Mouse (Mus musculus) lung, embryonic 15.5 days (tissue): ENCODE data around the gene Enah. TPM values are rescaled to one million over a fixed set of nuclear protein-coding genes. Genes with fewer than 3 reads are reported as not detected.

Experiments used
- ATAC-seq: fragments of 200-750 bp; cut with Nextera tagmentation; 2 replicates; pipeline ENCODE4 v1.8.0; 2017; ENCODE audit warnings: moderate number of reproducible peaks, borderline replicate concordance; ENCODE audit not compliant: low FRiP score, low TSS enrichment; ENCODE audit errors: extremely low read depth
- H3K27ac ChIP-seq: fragments of 300-500 bp; sonication (generic); 2 replicates; pipeline ENCODE4 v1.5.1; 2015; ENCODE audit warnings: moderate library complexity, mild to moderate bottlenecking, inconsistent platforms
- H3K27me3 ChIP-seq: fragments of 300-500 bp; sonication (generic); 2 replicates; pipeline ENCODE4 v1.6.1; 2015; ENCODE audit warnings: inconsistent platforms
- H3K36me3 ChIP-seq: fragments of 300-500 bp; sonication (generic); 2 replicates; pipeline ENCODE4 v1.6.1; 2015; ENCODE audit warnings: inconsistent platforms
- H3K4me1 ChIP-seq: fragments of 300-500 bp; sonication (generic); 2 replicates; pipeline ENCODE4 v1.6.1; 2015; ENCODE audit warnings: inconsistent platforms
- H3K4me2 ChIP-seq: fragments of 300-500 bp; sonication (generic); 2 replicates; pipeline ENCODE4 v1.6.1; 2015; ENCODE audit warnings: inconsistent platforms, mild to moderate bottlenecking, moderate library complexity
- H3K4me3 ChIP-seq: fragments of 300-500 bp; sonication (generic); 2 replicates; pipeline ENCODE4 v1.5.1; 2015; ENCODE audit warnings: mild to moderate bottlenecking, inconsistent platforms
- H3K9ac ChIP-seq: fragments of 300-500 bp; sonication (generic); 2 replicates; pipeline ENCODE4 v1.6.1; 2015; ENCODE audit warnings: inconsistent platforms
- H3K9me3 ChIP-seq: fragments of 300-500 bp; sonication (generic); 2 replicates; pipeline ENCODE4 v1.6.1; 2016; ENCODE audit warnings: inconsistent platforms
- WGBS: fragments of 180-500 bp; shearing (Covaris S2); methylation state at CpG from one replicate; pipeline ENCODE4 v1.1.7; 2015; 5-methylcytosine and 5-hydroxymethylcytosine counted together
- polyA plus RNA-seq: library from polyadenylated mRNA; unstranded; fragments of >200 nt; fragmentation: Nextera tagmentation; extraction: Ambion mirVana; gene quantifications from 2 replicates; pipeline ENCODE4 v1.2.1, GENCODE M21; 2015

Gene Enah
- polyA plus RNA-seq, 1 experiment from 2014 or later, result 12.6 TPM

DNA sequence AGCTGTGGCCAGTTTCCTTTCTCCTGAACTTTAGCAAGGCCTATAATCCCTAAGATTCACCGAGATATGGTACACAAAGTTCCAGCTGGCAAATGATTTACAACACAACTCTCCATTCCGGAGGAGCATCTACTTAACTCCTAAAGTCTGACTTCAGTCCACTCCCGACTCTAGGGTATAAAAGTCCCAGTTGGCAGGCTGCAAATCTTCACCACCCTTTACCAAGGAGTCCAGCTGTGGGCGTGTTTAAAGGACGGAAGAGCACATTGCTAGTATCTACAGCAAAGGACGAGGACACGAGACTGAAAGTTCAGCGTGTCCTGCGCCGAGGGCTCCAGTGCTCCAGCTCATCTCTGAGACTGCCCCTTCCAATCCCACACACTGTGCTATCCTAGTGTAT is 122.8 kb downstream of the Enah start:
- no peak overlapping the region for H3K4me3 ChIP-seq
- H3K36me3 ChIP-seq, result no peaks in the 10 kb centered on the region
- no peak for ATAC-seq
- peaks cover 3% of the 10 kb centered on the region; the same call in 1 of the 2 replicates for H3K4me1 ChIP-seq
- no peak overlapping the region for H3K9ac ChIP-seq
- 65% methylated on average over 10 of the region's 10 CpGs for WGBS
- H3K9me3 ChIP-seq, result no peaks in the 10 kb centered on the region
- no peak overlapping the region for H3K4me2 ChIP-seq
- no peaks in the 10 kb centered on the region for H3K27me3 ChIP-seq
- no peak overlapping the region for H3K27ac ChIP-seq

DNA sequence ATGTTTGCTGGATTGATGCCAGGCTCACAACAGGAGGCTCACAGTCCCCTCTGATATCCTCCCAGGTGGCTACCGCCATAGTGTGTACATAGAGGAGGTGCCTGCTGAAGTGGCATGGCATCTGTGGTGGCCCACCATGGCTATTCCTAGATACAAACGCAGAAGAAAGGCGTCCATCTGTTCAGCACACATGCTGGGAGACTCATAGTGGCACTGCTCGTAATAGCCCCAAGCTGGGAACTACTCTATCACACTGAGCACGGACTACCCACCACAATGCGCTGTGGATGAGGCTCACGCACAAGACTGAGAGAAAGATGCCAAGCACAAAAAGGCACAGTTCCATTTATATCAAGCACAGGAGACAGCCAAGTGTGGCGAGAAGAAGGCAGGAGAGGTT is 126.1 kb downstream of the Enah start:
- no peak overlapping the region for H3K27ac ChIP-seq
- H3K27me3 ChIP-seq, result no peaks in the 10 kb centered on the region
- no peak for ATAC-seq
- no peak overlapping the region for H3K4me3 ChIP-seq
- H3K9ac ChIP-seq, result no peak overlapping the region
- no peak overlapping the region for H3K4me2 ChIP-seq
- H3K4me1 ChIP-seq, result peaks cover 3% of the 10 kb centered on the region; the same call in 1 of the 2 replicates
- H3K36me3 ChIP-seq, result no peaks in the 10 kb centered on the region
- WGBS, result 63% methylated on average over 8 of the region's 8 CpGs
- no peaks in the 10 kb centered on the region for H3K9me3 ChIP-seq

DNA sequence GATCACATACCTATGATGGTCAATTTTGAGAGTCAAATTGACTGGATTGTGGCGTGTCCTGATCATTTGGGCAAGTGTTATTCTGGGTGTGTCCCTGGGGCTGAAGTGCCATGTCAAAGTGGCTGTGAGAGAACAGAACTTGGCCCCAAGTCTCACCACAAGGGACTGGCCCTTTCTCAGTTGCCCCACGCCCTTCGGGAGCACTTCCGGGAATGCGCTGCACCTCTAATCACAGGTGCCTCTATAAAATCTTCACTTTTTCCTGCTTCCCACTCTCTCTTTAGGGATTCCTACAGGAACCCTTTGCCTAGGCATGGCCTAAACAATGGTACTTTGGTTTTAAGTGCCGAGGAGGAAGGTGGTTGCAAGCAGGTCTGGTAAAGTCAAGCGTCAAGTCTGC is 130.1 kb downstream of the Enah start:
- peaks cover 3% of the 10 kb centered on the region; the same call in 1 of the 2 replicates for H3K4me1 ChIP-seq
- H3K27me3 ChIP-seq, result no peaks in the 10 kb centered on the region
- 82% methylated on average over 7 of the region's 7 CpGs for WGBS
- ATAC-seq, result no peak
- no peaks in the 10 kb centered on the region for H3K36me3 ChIP-seq
- no peaks in the 10 kb centered on the region for H3K9me3 ChIP-seq
- H3K9ac ChIP-seq, result no peak overlapping the region
- no peak overlapping the region for H3K4me2 ChIP-seq
- H3K4me3 ChIP-seq, result no peak overlapping the region
- no peak overlapping the region for H3K27ac ChIP-seq

DNA sequence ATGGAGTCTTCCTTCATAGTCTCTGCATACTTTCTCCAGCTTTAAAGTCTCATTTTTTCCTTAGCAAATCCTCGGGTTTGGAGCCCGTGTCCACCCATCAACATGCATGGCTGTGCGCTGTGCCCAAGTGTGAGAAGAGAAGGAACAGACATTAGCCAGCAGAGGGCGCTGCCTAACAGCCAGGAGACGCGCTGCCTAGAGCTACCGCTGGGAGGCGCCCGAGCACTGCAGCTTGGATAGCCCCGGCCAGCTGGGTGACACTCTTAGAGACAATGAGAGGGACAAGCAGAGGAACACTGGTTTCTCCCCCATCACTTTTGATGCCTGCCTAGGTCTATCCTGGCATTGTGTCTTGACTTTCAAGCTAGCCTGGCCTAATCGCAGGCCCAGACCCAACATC is 131.0 kb downstream of the Enah start:
- peak overlapping the region; percentile 26; the same call in 1 of the 2 replicates for H3K4me2 ChIP-seq

DNA sequence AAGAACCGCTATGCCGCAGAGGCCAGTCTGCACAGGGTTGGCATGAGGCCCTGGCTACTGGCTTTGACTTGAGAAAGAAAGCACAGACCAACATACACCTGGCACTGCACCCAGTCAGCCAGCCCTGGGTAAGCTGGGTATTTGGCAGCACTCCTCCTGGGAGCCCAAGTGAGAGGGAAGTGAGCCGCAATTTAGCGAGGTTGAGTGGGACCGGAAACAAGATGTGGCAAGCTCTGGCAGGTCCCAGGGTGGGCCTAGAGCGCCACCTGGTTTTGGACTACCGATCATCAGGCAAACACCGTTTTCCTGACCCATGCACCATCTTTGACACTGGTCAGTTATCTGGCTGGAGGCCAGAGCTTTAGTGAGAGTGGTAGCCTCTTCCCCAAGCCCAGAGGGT is 138.3 kb downstream of the Enah start:
- no peaks in the 10 kb centered on the region for H3K27me3 ChIP-seq
- H3K9me3 ChIP-seq, result no peaks in the 10 kb centered on the region
- peak overlapping the region; percentile 28; the same call in 1 of the 2 replicates for H3K4me2 ChIP-seq
- H3K4me3 ChIP-seq, result no peak overlapping the region
- peaks cover 11% of the 10 kb centered on the region for H3K4me1 ChIP-seq
- no peak overlapping the region for H3K27ac ChIP-seq
- no peaks in the 10 kb centered on the region for H3K36me3 ChIP-seq
- H3K9ac ChIP-seq, result 0 out of 2 replicates have a peak overlapping the region, but pooled peaks have one; percentile 2
- ATAC-seq, result peak; percentile 56; the same call in 1 of the 2 replicates
- WGBS, result 24% methylated on average over 8 of the region's 8 CpGs

More for the DNA sequence above, 131.0 kb downstream of the Enah start:
- no peaks in the 10 kb centered on the region for H3K36me3 ChIP-seq
- H3K9me3 ChIP-seq, result no peaks in the 10 kb centered on the region
- no peak overlapping the region for H3K4me3 ChIP-seq
- ATAC-seq, result peak; percentile 66; the same call in 1 of the 2 replicates
- no peak overlapping the region for H3K9ac ChIP-seq
- no peak overlapping the region for H3K27ac ChIP-seq
- H3K4me1 ChIP-seq, result peaks cover 3% of the 10 kb centered on the region; the same call in 1 of the 2 replicates
- 1% methylated on average over 11 of the region's 11 CpGs for WGBS
- H3K27me3 ChIP-seq, result no peaks in the 10 kb centered on the region

DNA sequence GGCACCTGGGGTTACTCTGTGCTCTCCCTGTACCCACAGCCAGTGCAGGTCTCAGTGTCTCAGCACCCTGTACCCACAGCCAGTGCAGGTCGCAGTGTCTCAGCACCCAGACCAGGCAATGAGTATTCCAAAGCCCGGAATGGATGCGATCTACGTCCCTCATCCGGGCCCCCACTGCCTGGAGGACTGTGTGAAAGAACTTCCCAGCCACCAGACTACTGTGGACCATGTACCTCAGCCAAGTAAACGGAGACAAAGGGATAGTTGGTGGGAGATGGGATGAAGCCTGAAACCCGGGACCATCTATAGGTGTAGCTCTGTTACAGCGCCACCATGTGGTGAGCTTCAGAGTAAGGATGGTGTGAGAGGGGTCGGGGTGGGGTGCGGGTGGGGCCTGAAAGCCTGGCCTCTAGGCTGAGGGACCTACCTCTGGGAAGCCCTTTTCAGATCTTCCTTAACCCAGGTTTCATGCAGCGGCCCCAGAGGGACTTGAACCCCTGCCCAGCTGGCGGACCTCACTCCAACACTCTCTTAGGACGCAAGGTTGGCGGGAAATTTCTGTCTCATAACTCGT is 139.0 kb downstream of the Enah start:
- Histone ChIP-seq H3K4me2 (peak overlapping the region; percentile 28; the same call in 1 of the 2 replicates), H3K9ac (0 out of 2 replicates have a peak overlapping the region, but pooled peaks have one; percentile 2), H3K4me1 (peaks cover 11% of the 10 kb centered on the region), H3K27me3 (no peaks in the 10 kb centered on the region), H3K4me3 (no peak overlapping the region), H3K27ac (no peak overlapping the region), H3K36me3 (no peaks in the 10 kb centered on the region), H3K9me3 (no peaks in the 10 kb centered on the region)
- ATAC-seq, result peak; percentile 47; the same call in 1 of the 2 replicates
- WGBS, result 48% methylated on average over 15 of the region's 15 CpGs

DNA sequence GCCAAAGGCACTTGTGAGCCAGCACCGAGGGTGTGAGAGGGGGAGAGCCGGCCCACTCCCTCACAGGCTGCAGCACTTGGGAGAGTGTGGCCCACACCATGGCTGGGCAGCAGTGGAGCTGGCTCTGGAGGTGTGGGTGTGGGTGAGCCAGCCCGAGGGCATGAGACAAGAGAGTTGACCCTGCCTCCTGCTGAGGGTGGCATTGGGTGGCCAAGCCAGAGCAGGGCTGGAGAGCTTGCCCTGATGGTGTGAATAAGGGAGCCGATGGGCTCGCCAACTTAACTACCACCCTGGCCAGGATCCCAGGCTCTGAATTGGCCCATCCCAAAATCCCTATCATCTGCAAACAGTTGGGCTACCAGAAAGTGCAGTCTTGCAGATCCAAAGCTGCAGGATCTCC is 141.4 kb downstream of the Enah start:
- Histone ChIP-seq H3K27ac (no peak overlapping the region), H3K9ac (no peak overlapping the region), H3K4me1 (peaks cover 11% of the 10 kb centered on the region), H3K27me3 (no peaks in the 10 kb centered on the region), H3K36me3 (no peaks in the 10 kb centered on the region), H3K4me3 (no peak overlapping the region), H3K4me2 (no peak overlapping the region), H3K9me3 (no peaks in the 10 kb centered on the region)
- 67% methylated on average over 5 of the region's 5 CpGs for WGBS
- no peak for ATAC-seq

DNA sequence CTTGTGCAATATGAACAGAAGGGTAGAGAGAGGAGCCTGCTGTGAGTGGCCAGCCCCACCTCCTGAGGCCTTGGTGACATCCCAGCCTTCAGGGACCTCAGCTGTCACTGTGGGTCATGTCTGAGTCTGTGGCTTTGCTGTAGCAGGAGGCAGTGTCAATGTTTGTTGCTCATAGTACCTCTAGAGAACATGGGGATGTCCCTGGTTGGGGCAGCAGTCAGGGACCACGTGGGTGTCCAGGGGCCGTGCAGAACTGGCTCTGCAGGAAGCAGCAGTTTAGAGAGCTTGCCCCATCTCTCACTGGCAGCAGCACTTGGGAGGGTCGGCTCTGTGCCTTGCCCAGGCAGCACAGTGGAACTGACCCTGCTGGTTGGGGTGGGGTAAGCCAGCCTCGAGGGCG is 142.7 kb downstream of the Enah start:
- Histone ChIP-seq H3K27me3 (no peaks in the 10 kb centered on the region), H3K4me1 (peaks cover 11% of the 10 kb centered on the region), H3K9ac (no peak overlapping the region), H3K4me3 (no peak overlapping the region), H3K4me2 (no peak overlapping the region), H3K27ac (no peak overlapping the region), H3K36me3 (no peaks in the 10 kb centered on the region), H3K9me3 (no peaks in the 10 kb centered on the region)
- ATAC-seq, result no peak
- WGBS, result 32% methylated on average over 5 of the region's 5 CpGs

DNA sequence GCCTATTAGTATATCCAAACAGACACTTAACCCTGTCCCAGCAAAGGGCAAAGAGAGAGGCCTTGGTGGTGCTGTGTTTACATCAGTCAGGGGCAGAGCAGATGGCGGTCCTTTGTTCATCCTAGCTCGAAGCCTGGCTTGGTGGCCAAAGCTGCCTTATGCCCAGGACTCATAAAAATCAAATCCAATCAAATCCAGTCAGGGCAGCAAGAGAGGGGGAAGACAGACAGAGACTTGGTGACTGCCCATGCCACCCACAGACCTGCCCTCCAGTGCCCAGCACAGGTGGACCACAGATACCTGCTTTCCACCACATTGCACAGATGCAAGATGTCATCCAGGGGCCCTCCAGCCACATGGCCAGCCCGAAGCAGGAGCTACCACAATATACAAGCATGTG is 143.1 kb downstream of the Enah start:
- no peak for ATAC-seq
- no peaks in the 10 kb centered on the region for H3K27me3 ChIP-seq

DNA sequence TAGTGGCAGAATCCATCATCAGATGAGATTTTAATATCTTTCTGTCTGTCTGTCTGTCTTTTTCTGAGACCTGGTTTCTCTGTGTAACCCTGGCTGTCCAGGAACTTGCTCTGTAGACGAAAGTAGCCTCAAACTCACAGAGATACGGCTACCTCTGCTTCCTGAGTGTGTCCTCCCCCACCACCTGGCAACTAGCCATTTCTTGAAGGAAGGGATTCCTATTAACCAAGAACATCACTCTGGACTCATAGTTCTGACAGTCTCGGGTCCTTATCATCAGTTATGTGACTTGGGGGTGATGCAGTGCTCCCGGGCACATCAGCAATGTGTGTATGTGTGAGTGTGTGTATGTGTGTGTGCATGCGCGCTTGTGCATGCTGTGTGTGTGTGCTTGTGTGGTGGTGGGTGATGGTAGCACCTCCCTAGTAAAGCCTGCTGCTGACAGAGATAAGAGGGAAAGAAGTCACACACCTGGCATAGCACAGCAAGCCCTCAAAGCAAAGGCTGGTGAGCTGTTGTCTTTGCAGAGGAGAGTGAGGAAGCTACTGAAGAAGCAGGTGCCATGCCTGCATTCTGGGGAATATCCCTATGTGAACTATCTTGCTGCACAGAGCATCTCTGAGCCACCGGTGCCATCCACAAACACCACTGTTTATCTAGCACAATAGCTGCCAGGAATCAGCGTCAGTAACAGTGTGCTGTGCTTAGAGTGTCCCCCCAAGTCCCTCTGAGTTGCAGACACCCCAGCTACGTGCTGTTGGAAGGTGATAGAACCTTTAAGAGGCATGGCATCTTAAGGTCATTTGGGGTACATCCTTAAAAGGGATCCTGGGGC is 146.5 kb downstream of the Enah start:
- Histone ChIP-seq H3K27me3 (no peaks in the 10 kb centered on the region), H3K9me3 (no peaks in the 10 kb centered on the region), H3K4me2 (no peak overlapping the region), H3K9ac (no peak overlapping the region), H3K27ac (no peak overlapping the region), H3K4me3 (no peak overlapping the region), H3K4me1 (no peaks in the 10 kb centered on the region), H3K36me3 (no peaks in the 10 kb centered on the region)
- whole genome bisulfite sequencing, result 56% methylated on average over 9 of the region's 9 CpGs
- no peak for ATAC-seq

More for the DNA sequence above, 143.1 kb downstream of the Enah start:
- Histone ChIP-seq H3K4me2 (no peak overlapping the region), H3K9ac (no peak overlapping the region), H3K4me1 (peaks cover 7% of the 10 kb centered on the region), H3K4me3 (no peak overlapping the region), H3K27ac (no peak overlapping the region), H3K36me3 (no peaks in the 10 kb centered on the region), H3K9me3 (no peaks in the 10 kb centered on the region)
- WGBS, result 58% methylated on average over 3 of the region's 3 CpGs

DNA sequence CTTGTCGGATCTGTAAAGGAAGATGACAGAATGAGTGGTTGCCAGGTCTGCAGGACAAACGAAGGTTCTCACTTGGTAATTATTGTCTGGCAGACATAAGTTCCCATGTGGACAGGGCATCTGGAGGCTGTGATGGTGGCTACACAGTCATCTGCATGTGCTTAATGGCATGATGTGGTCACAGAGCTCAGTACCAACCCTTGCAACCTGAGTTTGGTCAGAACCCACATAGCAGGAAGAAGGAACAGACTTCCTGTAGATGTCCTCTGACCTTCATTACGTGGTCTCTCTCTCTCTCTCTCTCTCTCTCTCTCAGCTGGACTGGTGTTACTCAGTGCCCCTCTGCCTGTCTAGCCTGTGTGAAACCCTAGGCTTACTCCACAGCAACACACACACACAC is 147.2 kb downstream of the Enah start:
- 61% methylated on average over 3 of the region's 3 CpGs for WGBS

More for the DNA sequence above, 147.2 kb downstream of the Enah start:
- no peak overlapping the region for H3K9ac ChIP-seq
- no peak overlapping the region for H3K27ac ChIP-seq
- no peak for ATAC-seq
- no peaks in the 10 kb centered on the region for H3K9me3 ChIP-seq
- H3K4me3 ChIP-seq, result no peak overlapping the region
- no peak overlapping the region for H3K4me2 ChIP-seq
- H3K4me1 ChIP-seq, result no peaks in the 10 kb centered on the region
- no peaks in the 10 kb centered on the region for H3K27me3 ChIP-seq
- no peaks in the 10 kb centered on the region for H3K36me3 ChIP-seq
